Mouse (Mus musculus) hindbrain, embryonic 12.5 days (tissue): ENCODE data around the gene Scly. TPM values are rescaled to one million over a fixed set of nuclear protein-coding genes. Genes with fewer than 3 reads are reported as not detected.

Source experiments
- ATAC-seq: fragments of 200-750 bp; cut with Nextera tagmentation; 2 replicates; pipeline ENCODE4 v1.8.0; 2017; ENCODE audit warnings: moderate TSS enrichment; ENCODE audit not compliant: low FRiP score
- H3K27ac ChIP-seq: fragments of 300-500 bp; sonication (generic); 2 replicates; pipeline ENCODE4 v1.5.1; 2016; ENCODE audit warnings: mild to moderate bottlenecking
- H3K27me3 ChIP-seq: fragments of 300-500 bp; sonication (generic); 2 replicates; pipeline ENCODE4 v1.6.1; 2016; ENCODE audit warnings: mild to moderate bottlenecking
- H3K36me3 ChIP-seq: fragments of 300-500 bp; sonication (generic); 2 replicates; pipeline ENCODE4 v1.6.1; 2016; ENCODE audit warnings: mild to moderate bottlenecking
- H3K4me1 ChIP-seq: fragments of 300-500 bp; sonication (generic); 2 replicates; pipeline ENCODE4 v1.6.1; 2016
- H3K4me2 ChIP-seq: fragments of 300-500 bp; sonication (generic); replicated peaks from 2 replicates; pipeline ENCODE4 v1.6.1; 2016; ENCODE audit warnings: mild to moderate bottlenecking
- H3K4me3 ChIP-seq: fragments of 300-500 bp; sonication (generic); 2 replicates; pipeline ENCODE4 v1.5.1; 2016; ENCODE audit warnings: mild to moderate bottlenecking
- H3K9ac ChIP-seq: fragments of 300-500 bp; sonication (generic); 2 replicates; pipeline ENCODE4 v1.6.1; 2016; ENCODE audit warnings: mild to moderate bottlenecking, moderate library complexity
- H3K9me3 ChIP-seq: fragments of 300-500 bp; sonication (generic); replicated peaks from 2 replicates; pipeline ENCODE4 v1.6.1; 2016; ENCODE audit warnings: mild to moderate bottlenecking
- WGBS: fragments of 180-500 bp; shearing (Covaris S2); methylation state at CpG from one replicate; pipeline ENCODE4 v1.1.7; 2016; 5-methylcytosine and 5-hydroxymethylcytosine counted together
- polyA plus RNA-seq: library from polyadenylated mRNA; unstranded; fragments of >200 nt; fragmentation: Nextera tagmentation; extraction: Ambion mirVana; gene quantifications from 2 replicates; pipeline ENCODE4 v1.2.1, GENCODE M21; 2016

Gene Scly
- polyA plus RNA-seq, 1 experiment from 2014 or later: 13.1 TPM

DNA sequence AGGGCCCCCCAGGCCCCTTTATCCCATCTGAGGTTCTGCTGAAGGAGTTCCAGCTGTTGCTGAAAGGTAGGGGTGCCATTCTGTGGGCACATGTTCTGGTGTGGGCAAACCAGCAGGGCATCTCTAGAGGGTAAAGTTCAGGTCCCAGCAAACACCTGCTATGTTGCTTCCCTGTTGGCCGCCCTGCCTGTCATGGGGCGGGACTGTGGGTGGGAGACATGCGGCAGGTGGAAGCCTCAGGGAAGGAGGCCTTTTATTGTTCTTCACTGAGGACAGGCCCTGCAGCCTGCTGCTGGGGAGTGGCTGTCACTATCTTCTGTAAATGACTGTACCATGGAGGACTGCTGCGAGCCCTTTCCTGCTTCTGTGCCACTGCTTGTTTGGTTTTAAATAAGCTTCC lies 71.3 kb downstream of the Scly start:
- Histone ChIP-seq H3K36me3 (peaks cover 52% of the 10 kb centered on the region), H3K4me3 (no peak overlapping the region), H3K4me2 (no peak overlapping the region), H3K27me3 (peaks cover 28% of the 10 kb centered on the region), H3K27ac (no peak overlapping the region), H3K9ac (no peak overlapping the region), H3K9me3 (peaks cover 3% of the 10 kb centered on the region; the same call in 1 of the 2 replicates), H3K4me1 (peaks cover 11% of the 10 kb centered on the region)
- 72% methylated on average over 4 of the region's 4 CpGs for WGBS
- no peak for ATAC-seq

DNA sequence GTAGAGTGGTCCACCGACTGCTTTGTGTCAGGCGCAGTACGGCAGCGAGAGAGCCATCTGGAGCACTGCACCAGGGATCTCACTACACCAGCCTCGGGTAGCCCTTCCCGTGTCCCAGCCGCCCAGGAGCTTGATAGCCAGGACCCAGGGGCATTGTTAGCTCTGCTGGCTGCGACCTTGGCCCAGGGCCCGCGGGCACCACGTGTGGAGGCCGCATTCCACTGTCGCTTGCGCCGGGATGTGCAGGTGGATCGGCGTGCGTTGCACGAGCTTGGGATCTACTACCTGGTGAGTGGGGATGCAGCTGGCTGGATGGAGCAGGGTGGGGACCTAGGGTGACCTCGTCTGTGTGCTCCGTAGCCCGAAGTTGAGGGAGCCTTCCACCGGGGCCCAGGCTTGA lies 71.9 kb downstream of the Scly start:
- peaks cover 59% of the 10 kb centered on the region for H3K36me3 ChIP-seq
- no peak for ATAC-seq
- WGBS: 86% methylated on average over 23 of the region's 23 CpGs

More for the DNA sequence above, 71.9 kb downstream of the Scly start:
- Histone ChIP-seq H3K9me3 (no peaks in the 10 kb centered on the region), H3K27me3 (peaks cover 28% of the 10 kb centered on the region), H3K4me3 (no peak overlapping the region), H3K4me1 (peaks cover 11% of the 10 kb centered on the region), H3K4me2 (no peak overlapping the region), H3K9ac (no peak overlapping the region), H3K27ac (no peak overlapping the region)

Other genes with a start within 250 kb of the Scly start
- 0.69 and 1.5 TPM in 2 replicates for gene Rbm44, start 153.2 kb upstream of the Scly start, polyA plus RNA-seq
- gene Ramp1, start 118.5 kb upstream of the Scly start, polyA plus RNA-seq: 0.91 and 1.1 TPM in 2 replicates
- gene Ube2f, start 48.0 kb upstream of the Scly start, polyA plus RNA-seq: 67.5 and 71.8 TPM in 2 replicates
- gene Espnl, start 23.7 kb downstream of the Scly start, polyA plus RNA-seq: 0.17 and 0.18 TPM in 2 replicates
- gene Klhl30, start 52.7 kb downstream of the Scly start, polyA plus RNA-seq: 0.41 and 0.59 TPM in 2 replicates
- 0.49 and 0.90 TPM in 2 replicates for gene Erfe, start 68.1 kb downstream of the Scly start, polyA plus RNA-seq
- 147 and 148 TPM in 2 replicates for gene Ilkap, start 100.5 kb downstream of the Scly start, polyA plus RNA-seq
- 274 and 304 TPM in 2 replicates for gene Hes6, start 115.7 kb downstream of the Scly start, polyA plus RNA-seq
- 3.6 and 3.8 TPM in 2 replicates for gene Per2, start 161.0 kb downstream of the Scly start, polyA plus RNA-seq
- 12.9 and 13.0 TPM in 2 replicates for gene Traf3ip1, start 196.3 kb downstream of the Scly start, polyA plus RNA-seq
- gene Asb1, start 242.2 kb downstream of the Scly start, polyA plus RNA-seq: 14.8 and 17.7 TPM in 2 replicates